Mouse (Mus musculus) forebrain, embryonic 12.5 days (tissue): ENCODE measurements around the gene Msantd1. TPM values are rescaled to one million over a fixed set of nuclear protein-coding genes. Genes with fewer than 3 reads are reported as not detected.

Experiments
- ATAC-seq: fragments of 200-750 bp; cut with Nextera tagmentation; 2 replicates; pipeline ENCODE4 v1.8.0; 2017; ENCODE audit warnings: moderate TSS enrichment; ENCODE audit not compliant: low FRiP score
- H3K27ac ChIP-seq: fragments of 300-500 bp; sonication (generic); 2 replicates; pipeline ENCODE4 v1.5.1; 2016; ENCODE audit warnings: mild to moderate bottlenecking
- H3K27me3 ChIP-seq: fragments of 300-500 bp; sonication (generic); 2 replicates; pipeline ENCODE4 v1.6.1; 2016; ENCODE audit warnings: mild to moderate bottlenecking
- H3K36me3 ChIP-seq: fragments of 300-500 bp; sonication (generic); replicated peaks from 2 replicates; pipeline ENCODE4 v1.6.1; 2016; ENCODE audit warnings: mild to moderate bottlenecking
- H3K4me1 ChIP-seq: fragments of 300-500 bp; sonication (generic); 2 replicates; pipeline ENCODE4 v1.6.1; 2016
- H3K4me2 ChIP-seq: fragments of 300-500 bp; sonication (generic); 2 replicates; pipeline ENCODE4 v1.6.1; 2016; ENCODE audit warnings: mild to moderate bottlenecking, moderate library complexity
- H3K4me3 ChIP-seq: fragments of 300-500 bp; sonication (generic); replicated peaks from 2 replicates; pipeline ENCODE4 v1.5.1; 2016; ENCODE audit warnings: mild to moderate bottlenecking
- H3K9ac ChIP-seq: fragments of 300-500 bp; sonication (generic); 2 replicates; pipeline ENCODE4 v1.6.1; 2016; ENCODE audit warnings: mild to moderate bottlenecking
- H3K9me3 ChIP-seq: fragments of 300-500 bp; sonication (generic); 2 replicates; pipeline ENCODE4 v1.6.1; 2016
- WGBS: fragments of 180-500 bp; shearing (Covaris S2); methylation state at CpG from one replicate; pipeline ENCODE4 v1.1.7; 2016; 5-methylcytosine and 5-hydroxymethylcytosine counted together
- polyA plus RNA-seq: library from polyadenylated mRNA; unstranded; fragments of >200 nt; fragmentation: Nextera tagmentation; extraction: Ambion mirVana; gene quantifications from 2 replicates; pipeline ENCODE4 v1.2.1, GENCODE M21; 2016

The Msantd1 gene
- polyA plus RNA-seq, 1 experiment from 2014 or later, result 3.0 TPM

GRCm38 (mm10) chr5:34955630-34956029 is 47.8 kb downstream of the Msantd1 start:
- WGBS, result 79% methylated on average over 5 of the region's 5 CpGs
- Histone ChIP-seq H3K9me3 (0 out of 2 replicates have a peak, but pooled peaks cover 8% of the 10 kb centered on the region), H3K27ac (no peak overlapping the region), H3K27me3 (no peaks in the 10 kb centered on the region), H3K9ac (no peak overlapping the region), H3K4me1 (peaks cover 67% of the 10 kb centered on the region), H3K4me2 (no peak overlapping the region), H3K36me3 (peaks cover 29% of the 10 kb centered on the region), H3K4me3 (no peak overlapping the region)
- ATAC-seq, result no peak

- H3K4me1 ChIP-seq, result peaks cover 63% of the 10 kb centered on the region
- WGBS, result 88% methylated on average over 7 of the region's 7 CpGs
- no peak overlapping the region for H3K9ac ChIP-seq
- no peak overlapping the region for H3K4me3 ChIP-seq
- ATAC-seq, result no peak
- H3K4me2 ChIP-seq, result no peak overlapping the region
- no peak overlapping the region for H3K27ac ChIP-seq
- H3K36me3 ChIP-seq, result peaks cover 27% of the 10 kb centered on the region
- 0 out of 2 replicates have a peak, but pooled peaks cover 8% of the 10 kb centered on the region for H3K9me3 ChIP-seq
- no peaks in the 10 kb centered on the region for H3K27me3 ChIP-seq
These were observed 48.3 kb downstream of the Msantd1 start for GRCm38 (mm10) chr5:34956151-34956550.

GRCm38 (mm10) chr5:34957015-34957414 is 49.2 kb downstream of the Msantd1 start:
- H3K27ac ChIP-seq, result no peak overlapping the region
- peaks cover 59% of the 10 kb centered on the region for H3K4me1 ChIP-seq
- no peaks in the 10 kb centered on the region for H3K27me3 ChIP-seq
- peaks cover 21% of the 10 kb centered on the region for H3K36me3 ChIP-seq
- H3K9ac ChIP-seq, result no peak overlapping the region
- H3K4me2 ChIP-seq, result no peak overlapping the region
- no peak for ATAC-seq
- H3K4me3 ChIP-seq, result no peak overlapping the region
- 0 out of 2 replicates have a peak, but pooled peaks cover 8% of the 10 kb centered on the region for H3K9me3 ChIP-seq
- 89% methylated on average over 2 of the region's 2 CpGs for WGBS

- 87% methylated on average over 1 of the region's 1 CpGs for WGBS
- Histone ChIP-seq H3K4me2 (no peak overlapping the region), H3K9me3 (no peaks in the 10 kb centered on the region), H3K36me3 (peaks cover 17% of the 10 kb centered on the region), H3K4me1 (peaks cover 42% of the 10 kb centered on the region), H3K27me3 (no peaks in the 10 kb centered on the region), H3K4me3 (no peak overlapping the region), H3K9ac (no peak overlapping the region), H3K27ac (no peak overlapping the region)
- ATAC-seq, result no peak
These were observed 52.2 kb downstream of the Msantd1 start for GRCm38 (mm10) chr5:34960021-34960420.

GRCm38 (mm10) chr5:34965531-34965930 is 57.7 kb downstream of the Msantd1 start:
- no peak overlapping the region for H3K4me3 ChIP-seq
- no peak for ATAC-seq

GRCm38 (mm10) chr5:34968386-34968785 is 60.6 kb downstream of the Msantd1 start:
- H3K9ac ChIP-seq, result no peak overlapping the region
- WGBS, result 89% methylated on average over 5 of the region's 5 CpGs
- no peaks in the 10 kb centered on the region for H3K9me3 ChIP-seq
- no peaks in the 10 kb centered on the region for H3K27me3 ChIP-seq
- peaks cover 74% of the 10 kb centered on the region for H3K36me3 ChIP-seq
- H3K4me1 ChIP-seq, result peaks cover 8% of the 10 kb centered on the region; the same call in 1 of the 2 replicates
- H3K27ac ChIP-seq, result no peak overlapping the region
- ATAC-seq, result no peak
- H3K4me3 ChIP-seq, result no peak overlapping the region
- no peak overlapping the region for H3K4me2 ChIP-seq

More at GRCm38 (mm10) chr5:34965531-34965930, 57.7 kb downstream of the Msantd1 start:
- 96% methylated on average over 12 of the region's 12 CpGs for WGBS
- Histone ChIP-seq H3K36me3 (peaks cover 53% of the 10 kb centered on the region), H3K4me1 (peaks cover 11% of the 10 kb centered on the region; the same call in 1 of the 2 replicates), H3K27me3 (no peaks in the 10 kb centered on the region), H3K27ac (no peak overlapping the region), H3K9me3 (no peaks in the 10 kb centered on the region), H3K4me2 (no peak overlapping the region), H3K9ac (no peak overlapping the region)

GRCm38 (mm10) chr5:34972471-34972870 is 64.7 kb downstream of the Msantd1 start:
- Histone ChIP-seq H3K27me3 (no peaks in the 10 kb centered on the region), H3K9me3 (no peaks in the 10 kb centered on the region), H3K27ac (no peak overlapping the region), H3K4me3 (no peak overlapping the region), H3K4me2 (no peak overlapping the region), H3K4me1 (peaks cover 8% of the 10 kb centered on the region; the same call in 1 of the 2 replicates), H3K36me3 (peaks cover 83% of the 10 kb centered on the region), H3K9ac (no peak overlapping the region)
- no peak for ATAC-seq
- WGBS, result 87% methylated on average over 3 of the region's 3 CpGs

Other genes with a start within 250 kb of the Msantd1 start
- gene Nop14, start 247.9 kb upstream of the Msantd1 start, polyA plus RNA-seq, result 26.7 and 29.7 TPM in 2 replicates
- 1.1 and 1.7 TPM in 2 replicates for gene Grk4, start 247.6 kb upstream of the Msantd1 start, polyA plus RNA-seq
- gene Htt, start 146.3 kb upstream of the Msantd1 start, polyA plus RNA-seq, result 19.8 and 22.0 TPM in 2 replicates
- 74.9 and 75.4 TPM in 2 replicates for gene Rgs12, start 41.4 kb downstream of the Msantd1 start, polyA plus RNA-seq
- gene Hgfac, start 133.5 kb downstream of the Msantd1 start, polyA plus RNA-seq, result 0.57 and 0.70 TPM in 2 replicates
- gene Dok7, start 148.8 kb downstream of the Msantd1 start, polyA plus RNA-seq, result 0.61 and 0.68 TPM in 2 replicates
- gene Lrpap1, start 197.8 kb downstream of the Msantd1 start, polyA plus RNA-seq, result 94.7 and 96.2 TPM in 2 replicates